In the genomic region with DNA sequence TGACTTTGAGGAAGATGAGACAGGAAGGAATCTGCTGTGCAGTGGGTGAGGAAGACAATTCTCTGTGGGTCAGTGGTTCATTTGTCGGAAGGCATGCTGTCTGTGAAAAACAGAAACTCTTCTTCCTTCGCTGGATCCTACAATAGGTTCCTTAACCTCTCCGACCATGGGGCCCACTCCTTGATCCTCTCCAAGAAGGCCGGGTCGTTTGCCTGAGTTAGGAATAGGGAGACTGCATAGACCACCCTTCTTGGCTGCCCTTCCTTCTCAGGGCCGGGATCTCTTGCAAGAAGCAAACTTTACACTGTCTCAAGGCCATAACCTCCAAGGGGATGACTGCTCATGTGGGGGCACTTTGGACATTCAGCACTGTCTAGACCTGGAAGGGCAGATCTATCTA, we compare ENCODE assay signal across 22 mouse cellular contexts. TPM values are rescaled to one million over a fixed set of nuclear protein-coding genes. Genes with fewer than 3 reads are reported as not detected.
"Had no signal": no experiment of that assay in that cellular context is flagged by ENCODE, and none has a peak within 500 bp of the region (broad histone marks: within the 10 kb centered on the region; RNA-seq: fewer than 3 reads in every experiment).

No protein-coding gene starts in this region.

- H3K4me3 ChIP-seq: neural tube, embryonic 13.5 days; neural tube, embryonic 15.5 days; stomach, embryonic 15.5 days had no signal

- H3K27me3 ChIP-seq: neural tube, embryonic 13.5 days; neural tube, embryonic 15.5 days; stomach, embryonic 15.5 days had no signal

- H3K4me2 ChIP-seq: neural tube, embryonic 13.5 days; neural tube, embryonic 15.5 days; stomach, embryonic 15.5 days had no signal

- DNase-seq: retina, postnatal 1 day; right cerebral cortex, adult 18-20 months; right cerebral cortex, postnatal 14 days; right cerebral cortex, postnatal 25 days; right cerebral cortex, postnatal 4 days; spleen, adult 18-20 months; thymus, adult 18-20 months; thymus, adult 2 months; thymus, postnatal 14 days; thymus, postnatal 25 days; thymus, postnatal 36 days; thymus, postnatal 4 days had no signal

- H3K9ac ChIP-seq: neural tube, embryonic 13.5 days; neural tube, embryonic 15.5 days; stomach, embryonic 15.5 days had no signal

- H3K4me1 ChIP-seq: neural tube, embryonic 13.5 days; neural tube, embryonic 15.5 days; stomach, embryonic 15.5 days had no signal

- H3K36me3 ChIP-seq: neural tube, embryonic 13.5 days; neural tube, embryonic 15.5 days; stomach, embryonic 15.5 days had no signal

- H3K27ac ChIP-seq: neural tube, embryonic 13.5 days; neural tube, embryonic 15.5 days; stomach, embryonic 15.5 days; stomach, postnatal 0 days had no signal

- H3K9me3 ChIP-seq: neural tube, embryonic 13.5 days; neural tube, embryonic 15.5 days; stomach, embryonic 15.5 days had no signal

RNA-seq across cellular contexts. Expression of gene Cyct, which starts 41.0 kb away (rescaled TPM):
- polyA plus RNA-seq: neural tube, embryonic 13.5 days; neural tube, embryonic 14.5 days; spleen, adult 2 months; stomach, embryonic 14.5 days; stomach, embryonic 15.5 days; stomach, embryonic 16.5 days; stomach, postnatal 0 days; thymus, adult 2 months; thymus, postnatal 0 days; urinary bladder, adult 2 months had no signal
